Mouse (Mus musculus) left cerebral cortex, postnatal 4 days (tissue): ENCODE data around the gene Pih1d1. TPM values are rescaled to one million over a fixed set of nuclear protein-coding genes. Genes with fewer than 3 reads are reported as not detected.
"Not testable (repeated sequence)": the region's sequence is repeated elsewhere in the genome, so short reads cannot be mapped to it uniquely, and the experiment has no call there.

Experiments
- DNase-seq: peaks from one replicate; pipeline ENCODE4 v3.0.0-alpha.2; 2022
- intact Hi-C: fragments of 180-260 bp; cut with DNase I; formaldehyde crosslinking; loops from one replicate; pipeline ENCODE4 v1.15.1; 2025
- total RNA-seq, 2 experiments: library from RNA; stranded (reverse); gene quantifications; 2 replicates each; pipeline ENCODE4 v1.2.3; 2021

Pih1d1 gene
- total RNA-seq, 2 experiments from 2014 or later = 100 to 101 TPM

DNA sequence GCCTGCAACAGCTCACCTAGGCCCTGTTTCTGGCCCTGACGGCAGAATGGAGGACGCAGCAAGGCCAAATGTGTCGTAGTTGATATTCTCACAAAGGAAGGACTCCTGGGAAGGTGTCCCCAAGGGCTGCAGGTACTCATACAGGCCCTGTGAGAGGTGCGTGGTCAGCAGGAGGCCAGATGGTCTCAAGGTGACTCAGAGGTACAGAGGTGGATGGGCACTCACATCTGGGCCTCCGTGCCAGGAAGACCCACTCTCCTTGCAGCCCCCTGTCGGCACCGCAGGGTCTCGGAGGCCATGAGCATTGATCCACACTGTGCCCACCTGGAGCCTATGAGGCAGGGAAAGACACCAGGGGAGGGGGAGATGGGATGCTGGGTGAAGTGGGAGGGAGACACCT is 8.6 kb upstream of the Pih1d1 start:
- DNase-seq = no peak
- intact Hi-C loops = no loop called here

GRCm38 (mm10) chr7:45147267-45147666 is 6.8 kb upstream of the Pih1d1 start:
- no peak for DNase-seq
- intact Hi-C loops = no loop called here

DNA sequence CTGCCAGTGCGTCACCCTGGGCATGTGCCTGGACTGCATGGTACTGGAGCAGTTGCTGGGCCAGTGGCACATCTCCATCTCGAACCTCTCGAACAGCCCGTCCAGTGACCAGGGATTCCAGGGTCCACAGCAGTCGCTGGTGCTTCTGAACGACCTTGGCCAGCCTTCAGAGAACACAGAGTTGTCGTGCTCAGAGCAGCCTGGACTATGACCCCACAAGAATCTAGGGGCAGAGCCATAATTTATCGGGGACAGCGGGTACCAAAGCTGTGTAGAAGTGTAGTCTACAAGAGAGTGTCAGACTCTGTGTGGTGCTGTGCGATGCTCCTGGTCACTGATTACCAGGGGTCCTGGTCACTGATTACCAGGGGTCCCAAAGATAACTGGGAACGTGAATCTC is 6.2 kb upstream of the Pih1d1 start:
- intact Hi-C loops = no loop called here
- DNase-seq = no peak

DNA sequence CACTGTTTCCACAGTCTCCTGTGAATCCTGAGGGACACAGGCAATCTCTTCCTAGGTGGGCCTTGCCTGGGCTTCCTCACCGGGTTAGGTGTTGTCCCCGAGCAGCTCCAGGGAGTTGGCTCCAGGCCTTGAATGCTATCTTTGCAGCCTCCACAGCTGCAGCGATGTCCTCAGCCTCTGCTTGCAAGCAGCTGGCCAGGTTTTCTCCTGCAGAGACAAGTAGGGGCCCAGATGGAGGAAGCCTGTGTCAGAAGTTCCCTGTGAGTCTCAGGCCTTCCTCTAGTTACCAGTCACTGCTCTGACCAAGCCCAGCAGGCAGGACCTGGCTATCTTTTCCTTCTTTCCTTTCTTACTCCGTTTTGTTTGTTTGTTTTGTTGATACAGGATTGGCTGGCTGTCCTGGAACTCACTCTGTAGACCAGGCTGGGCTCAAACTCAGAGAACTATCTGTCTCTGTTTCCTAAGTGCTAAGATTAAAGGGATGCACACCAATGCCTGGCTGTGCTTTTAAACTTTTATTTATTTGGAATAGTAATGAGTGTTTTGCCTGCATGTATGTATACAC is 5.5 kb upstream of the Pih1d1 start:
- no peak for DNase-seq
- intact Hi-C loops = no loop called here

DNA sequence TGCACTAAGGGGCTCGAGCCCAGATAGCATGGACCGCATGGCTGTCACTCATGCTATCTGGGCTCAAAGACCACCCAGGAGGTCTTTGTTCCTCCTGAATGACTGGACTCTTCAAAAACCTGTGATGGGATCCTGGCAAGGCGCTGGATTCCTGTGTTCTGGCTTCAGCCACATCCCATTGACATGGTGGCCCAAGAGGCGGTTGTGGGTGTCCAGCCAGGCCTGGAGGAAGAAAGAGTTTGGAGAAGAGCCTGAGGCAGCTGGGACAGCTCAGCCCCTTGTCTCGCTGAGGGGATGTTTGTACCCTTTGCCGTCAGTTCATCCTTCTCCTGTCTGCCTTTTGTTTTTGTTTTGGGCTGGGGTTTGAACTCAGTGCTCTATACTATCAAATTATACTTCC is 4.6 kb upstream of the Pih1d1 start:
- intact Hi-C loops = no loop called here
- DNase-seq = no peak

DNA sequence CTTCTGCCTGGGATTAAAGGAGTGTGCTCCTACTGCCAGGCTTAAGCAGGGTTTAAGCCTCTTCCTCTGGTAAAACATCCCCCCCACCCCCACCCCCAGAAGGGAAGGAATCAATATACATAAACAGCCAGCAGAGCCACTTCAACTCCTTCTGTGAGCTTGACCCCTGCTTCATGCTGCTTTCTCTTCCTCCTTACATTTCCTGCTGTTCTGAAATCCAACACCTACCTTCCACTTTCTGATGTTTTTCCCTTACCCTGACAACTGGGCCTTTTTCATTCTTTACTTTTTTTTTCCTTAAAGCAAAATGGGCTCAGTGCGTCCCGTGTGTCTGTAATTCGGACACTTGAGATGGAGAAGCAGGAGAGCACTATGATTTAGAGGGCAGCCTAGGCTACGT is 3.8 kb upstream of the Pih1d1 start:
- intact Hi-C loops = no loop called here
- DNase-seq = no peak

DNA sequence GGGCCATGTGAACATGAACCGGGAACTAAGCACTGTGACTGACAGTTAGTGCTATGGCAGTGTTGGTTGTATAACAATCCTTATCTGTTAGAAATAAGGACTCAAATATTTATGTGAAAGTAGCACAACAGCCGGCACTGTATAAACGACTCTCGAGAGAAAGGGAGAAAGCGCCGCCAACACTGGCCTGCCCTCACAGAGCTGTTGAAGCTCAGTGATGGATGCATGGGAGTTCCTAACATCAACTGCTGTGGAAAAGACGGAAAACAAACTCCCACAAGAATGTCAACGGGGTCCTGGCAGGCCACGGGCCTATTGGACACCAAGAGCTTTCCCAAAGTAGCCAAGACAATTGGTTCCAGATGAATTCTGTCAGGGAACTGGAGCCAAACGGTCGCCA is 2.8 kb upstream of the Pih1d1 start:
- no peak for DNase-seq

GRCm38 (mm10) chr7:45153052-45153451 is 1.1 kb upstream of the Pih1d1 start:
- DNase-seq, intact Hi-C loops: not testable (repeated sequence)

More for the DNA sequence above, 2.8 kb upstream of the Pih1d1 start:
- intact Hi-C loops = no loop called here

GRCm38 (mm10) chr7:45153586-45153985 is 517 bp upstream of the Pih1d1 start:
- intact Hi-C loops = no loop called here
- no peak for DNase-seq

- intact Hi-C loops = no loop called here
- DNase-seq = peak; percentile 69
Measured at GRCm38 (mm10) chr7:45154993-45155514, 951 bp downstream of the Pih1d1 start.

- DNase-seq = no peak
- intact Hi-C loops = no loop called here
Measured at GRCm38 (mm10) chr7:45155590-45155989, 1.5 kb downstream of the Pih1d1 start.

DNA sequence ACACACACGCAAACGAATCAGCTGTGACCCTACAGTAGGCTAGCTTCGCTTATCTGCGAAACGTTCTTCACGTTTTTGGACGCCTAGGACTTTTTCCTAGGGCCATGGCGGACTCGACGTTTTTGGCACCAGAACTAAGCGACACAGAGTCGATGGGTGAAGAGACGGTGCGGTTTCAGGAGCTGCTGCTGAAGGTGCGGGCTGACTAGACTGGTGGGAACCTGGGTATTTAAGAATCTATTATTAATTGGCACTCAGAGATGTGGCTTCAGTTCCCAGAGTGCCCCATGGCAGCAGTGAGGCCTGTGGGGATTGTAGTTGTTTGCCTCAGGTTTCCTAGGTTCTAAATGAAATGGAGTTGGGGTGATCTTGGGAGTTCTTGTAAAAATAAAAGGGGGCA is 2.1 kb downstream of the Pih1d1 start:
- DNase-seq = no peak
- intact Hi-C loops = no loop called here

GRCm38 (mm10) chr7:45157459-45157858 is 3.4 kb downstream of the Pih1d1 start:
- intact Hi-C loops = no loop called here

DNA sequence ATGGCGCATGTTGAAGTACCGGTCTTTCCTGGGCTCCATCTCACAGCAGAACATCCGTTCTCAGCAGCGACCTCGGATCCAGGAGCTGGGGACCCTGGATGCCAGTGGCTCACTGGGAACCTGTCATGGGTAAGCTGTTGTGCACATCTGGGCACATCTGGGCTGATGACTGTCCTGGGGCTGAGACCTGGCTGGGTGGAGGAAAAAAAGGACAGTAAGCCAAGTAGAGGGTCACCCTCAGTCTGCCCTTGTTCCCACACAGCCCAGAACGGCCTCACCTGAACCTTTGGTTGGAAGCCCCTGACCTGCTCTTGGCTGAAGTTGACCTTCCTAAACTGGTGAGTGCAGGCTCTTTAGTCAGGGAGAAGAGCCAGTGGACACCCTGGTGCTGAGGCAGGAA is 4.9 kb downstream of the Pih1d1 start:
- DNase-seq = no peak
- intact Hi-C loops = no loop called here

More at GRCm38 (mm10) chr7:45157459-45157858, 3.4 kb downstream of the Pih1d1 start:
- DNase-seq = no peak

GRCm38 (mm10) chr7:45160316-45160800 is 6.3 kb downstream of the Pih1d1 start:
- DNase-seq = no peak
- intact Hi-C loops = loop anchor here (5.0 kb wide), 1 partner anchor 137 kb away; no protein-coding TSS in a partner anchor

- intact Hi-C loops = loop anchor here (5.0 kb wide), 1 partner anchor 136 kb away; no protein-coding TSS in a partner anchor
- DNase-seq = no peak
Measured at GRCm38 (mm10) chr7:45160866-45161265, 6.8 kb downstream of the Pih1d1 start.

DNA sequence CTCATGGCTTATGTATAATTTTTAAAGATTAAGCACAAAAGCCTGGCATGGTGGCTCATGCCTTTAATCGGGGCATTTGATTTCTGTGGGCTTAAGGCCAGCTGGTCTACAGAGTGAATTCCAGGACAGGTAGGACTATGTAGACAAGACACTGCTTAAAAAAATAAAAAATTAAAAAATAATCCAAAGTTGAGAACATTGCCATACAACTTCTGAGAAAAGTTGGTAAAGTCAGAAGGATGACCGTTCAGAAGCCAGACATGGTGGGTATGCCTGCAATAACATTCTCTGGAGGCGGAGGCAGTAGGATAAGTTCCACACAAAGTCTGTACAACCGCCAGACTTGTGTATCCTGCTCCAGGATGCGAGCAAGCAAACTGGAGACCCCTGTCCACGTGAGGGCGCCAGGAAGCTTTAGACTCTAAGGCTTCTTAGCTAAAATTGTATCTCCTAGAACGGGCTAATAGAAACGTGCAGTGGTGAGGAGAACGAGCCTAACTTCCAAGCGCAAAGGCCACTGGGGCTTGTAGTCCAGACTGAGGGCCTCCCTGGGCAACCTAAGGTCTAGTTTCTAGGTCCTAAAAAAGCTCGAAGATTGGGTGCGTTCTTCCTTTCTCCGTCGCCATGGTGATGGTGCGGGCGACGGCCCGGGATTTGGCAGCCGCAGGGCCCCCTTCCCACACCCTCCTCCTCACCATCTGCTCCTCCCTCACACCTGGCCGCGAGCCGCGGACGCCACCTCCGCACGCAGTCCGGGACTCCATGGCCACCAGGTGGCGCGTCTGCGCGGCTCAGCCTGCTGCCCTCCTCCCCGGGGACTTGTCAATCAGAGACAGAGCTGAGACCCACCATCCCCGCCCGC is 7.7 kb downstream of the Pih1d1 start:
- DNase-seq = peak; percentile 97
- intact Hi-C loops = loop anchor here (5.0 kb wide), 1 partner anchor 135 kb away; no protein-coding TSS in a partner anchor

- intact Hi-C loops = loop anchor here (5.0 kb wide), 1 partner anchor 135 kb away; no protein-coding TSS in a partner anchor
- DNase-seq = no peak
Measured at GRCm38 (mm10) chr7:45162551-45162950, 8.4 kb downstream of the Pih1d1 start.

GRCm38 (mm10) chr7:45162996-45163615 is 9.0 kb downstream of the Pih1d1 start:
- intact Hi-C loops = loop anchor here (5.0 kb wide), 1 partner anchor 134 kb away; no protein-coding TSS in a partner anchor
- no peak for DNase-seq

DNA sequence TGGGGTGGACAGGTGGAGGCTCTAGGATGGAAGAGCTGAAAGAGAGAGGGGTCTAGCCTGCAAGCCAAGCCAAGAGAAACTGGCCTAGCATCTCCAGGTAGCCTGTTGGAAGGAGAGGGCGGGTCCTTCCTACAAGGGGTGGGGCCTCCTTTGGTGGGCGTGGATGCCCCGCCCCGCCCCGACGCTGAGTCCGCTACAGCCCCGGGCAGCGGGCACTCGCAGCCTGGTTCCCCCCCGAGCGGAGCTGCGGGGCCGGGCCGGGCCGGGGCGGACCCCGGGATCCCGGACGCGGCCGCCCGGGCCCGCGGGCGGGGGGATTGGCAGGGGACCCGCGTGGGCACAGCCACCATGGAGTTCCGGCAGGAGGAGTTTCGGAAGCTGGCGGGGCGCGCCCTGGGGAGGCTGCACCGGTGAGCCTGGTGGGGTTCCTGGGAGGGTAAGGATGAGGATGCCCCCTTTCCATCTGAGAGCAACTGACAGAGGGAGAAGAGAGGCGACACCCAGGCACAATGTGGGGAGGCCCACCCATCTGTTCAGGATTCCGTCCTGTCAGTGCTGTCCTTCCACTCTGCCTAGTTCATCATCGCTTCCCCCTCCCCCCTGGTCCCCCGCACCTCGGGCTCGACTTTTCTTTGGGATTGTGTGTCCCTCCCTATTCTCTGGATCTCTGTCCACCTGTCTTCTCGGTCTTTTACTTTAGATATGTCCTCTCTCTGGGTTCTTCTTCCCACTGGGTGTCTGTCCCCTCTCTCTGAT is 9.8 kb downstream of the Pih1d1 start, which contains the start of gene Slc17a7:
Slc17a7 (plus strand) TSS at position 215 of the 756 bp plus-strand sequence.
- DNase-seq = no peak
- intact Hi-C loops = loop anchor here (5.0 kb wide), 1 partner anchor 133 kb away; no protein-coding TSS in a partner anchor
